Mouse (Mus musculus): Measurements from ENCODE around the gene Duox2. TPM values are rescaled to one million over a fixed set of nuclear protein-coding genes. Genes with fewer than 3 reads are reported as not detected.

Gene Duox2
- polyA plus RNA-seq, 1 experiment from 2014 or later = 0.03 TPM

GRCm38 (mm10) chr2:122306184-122306583, 7.9 kb upstream of the Duox2 start:
- peak; percentile 32; the same call in 1 of the 2 replicates for ATAC-seq

GRCm38 (mm10) chr2:122305097-122305892, 7.0 kb upstream of the Duox2 start:
- ATAC-seq = no peak
- WGBS = 86% methylated on average over 16 of the region's 16 CpGs
- H3K9me3 ChIP-seq (ENCODE audit: control insufficient read depth, low read length) = no peaks in the 10 kb centered on the region

More at GRCm38 (mm10) chr2:122306184-122306583, 7.9 kb upstream of the Duox2 start:
- H3K27me3 ChIP-seq (replicated peaks; ENCODE audit: control insufficient read depth, insufficient read depth, low read length) = peaks cover 4% of the 10 kb centered on the region; the same call in 1 of the 2 replicates
- 37% methylated on average over 4 of the region's 4 CpGs for WGBS
- no peak overlapping the region for H3K9ac ChIP-seq (ENCODE audit: low read depth, low read length)
- H3K4me2 ChIP-seq (ENCODE audit: low read length) = no peak overlapping the region
- no peak overlapping the region for H3K4me3 ChIP-seq (ENCODE audit: low read length)
- no peaks in the 10 kb centered on the region for H3K9me3 ChIP-seq (ENCODE audit: control insufficient read depth, low read length)
- H3K27ac ChIP-seq (ENCODE audit: low read depth, low read length) = no peak overlapping the region
- H3K36me3 ChIP-seq (ENCODE audit: control insufficient read depth, insufficient read depth, low read length) = no peaks in the 10 kb centered on the region
- H3K4me1 ChIP-seq (ENCODE audit: control insufficient read depth, insufficient read depth, low read depth, low read length) = peaks cover 12% of the 10 kb centered on the region

GRCm38 (mm10) chr2:122304544-122304943, 6.3 kb upstream of the Duox2 start:
- WGBS = 91% methylated on average over 6 of the region's 6 CpGs
- Histone ChIP-seq H3K9ac (ENCODE audit: low read depth, low read length) (no peak overlapping the region), H3K9me3 (ENCODE audit: control insufficient read depth, low read length) (no peaks in the 10 kb centered on the region), H3K4me3 (ENCODE audit: low read length) (no peak overlapping the region), H3K27ac (ENCODE audit: low read depth, low read length) (no peak overlapping the region), H3K4me1 (ENCODE audit: control insufficient read depth, insufficient read depth, low read depth, low read length) (peaks cover 19% of the 10 kb centered on the region), H3K27me3 (replicated peaks; ENCODE audit: control insufficient read depth, insufficient read depth, low read length) (peaks cover 13% of the 10 kb centered on the region), H3K36me3 (ENCODE audit: control insufficient read depth, insufficient read depth, low read length) (no peaks in the 10 kb centered on the region), H3K4me2 (ENCODE audit: low read length) (no peak overlapping the region)
- no peak for ATAC-seq

More at GRCm38 (mm10) chr2:122305097-122305892, 7.0 kb upstream of the Duox2 start:
- Histone ChIP-seq H3K4me2 (ENCODE audit: low read length) (no peak overlapping the region), H3K27me3 (replicated peaks; ENCODE audit: control insufficient read depth, insufficient read depth, low read length) (peaks cover 7% of the 10 kb centered on the region), H3K27ac (ENCODE audit: low read depth, low read length) (no peak overlapping the region), H3K4me1 (ENCODE audit: control insufficient read depth, insufficient read depth, low read depth, low read length) (peaks cover 19% of the 10 kb centered on the region), H3K9ac (ENCODE audit: low read depth, low read length) (no peak overlapping the region), H3K36me3 (ENCODE audit: control insufficient read depth, insufficient read depth, low read length) (no peaks in the 10 kb centered on the region), H3K4me3 (ENCODE audit: low read length) (no peak overlapping the region)

GRCm38 (mm10) chr2:122302574-122303241, 4.5 kb upstream of the Duox2 start:
- WGBS = 16% methylated on average over 9 of the region's 9 CpGs

GRCm38 (mm10) chr2:122301921-122302573, 3.8 kb upstream of the Duox2 start:
- Histone ChIP-seq H3K27me3 (replicated peaks; ENCODE audit: control insufficient read depth, insufficient read depth, low read length) (peaks cover 28% of the 10 kb centered on the region), H3K36me3 (ENCODE audit: control insufficient read depth, insufficient read depth, low read length) (no peaks in the 10 kb centered on the region), H3K27ac (ENCODE audit: low read depth, low read length) (no peak overlapping the region), H3K4me1 (ENCODE audit: control insufficient read depth, insufficient read depth, low read depth, low read length) (peaks cover 39% of the 10 kb centered on the region), H3K4me2 (ENCODE audit: low read length) (peak overlapping the region; percentile 94), H3K4me3 (ENCODE audit: low read length) (peak overlapping the region; percentile 49), H3K9ac (ENCODE audit: low read depth, low read length) (peak overlapping the region; percentile 66), H3K9me3 (ENCODE audit: control insufficient read depth, low read length) (no peaks in the 10 kb centered on the region)
- WGBS = 6% methylated on average over 23 of the region's 23 CpGs
- no peak for ATAC-seq

More at GRCm38 (mm10) chr2:122302574-122303241, 4.5 kb upstream of the Duox2 start:
- no peaks in the 10 kb centered on the region for H3K36me3 ChIP-seq (ENCODE audit: control insufficient read depth, insufficient read depth, low read length)
- no peak overlapping the region for H3K27ac ChIP-seq (ENCODE audit: low read depth, low read length)
- peak; percentile 67; the same call in 1 of the 2 replicates for ATAC-seq
- H3K9me3 ChIP-seq (ENCODE audit: control insufficient read depth, low read length) = no peaks in the 10 kb centered on the region
- peaks cover 33% of the 10 kb centered on the region for H3K4me1 ChIP-seq (ENCODE audit: control insufficient read depth, insufficient read depth, low read depth, low read length)
- H3K27me3 ChIP-seq (replicated peaks; ENCODE audit: control insufficient read depth, insufficient read depth, low read length) = peaks cover 24% of the 10 kb centered on the region
- H3K4me2 ChIP-seq (ENCODE audit: low read length) = peak overlapping the region; percentile 94; the same call in 1 of the 2 replicates
- H3K9ac ChIP-seq (ENCODE audit: low read depth, low read length) = no peak overlapping the region
- H3K4me3 ChIP-seq (ENCODE audit: low read length) = no peak overlapping the region

- ATAC-seq = peak; percentile 60
- peaks cover 28% of the 10 kb centered on the region for H3K27me3 ChIP-seq (replicated peaks; ENCODE audit: control insufficient read depth, insufficient read depth, low read length)
- peak overlapping the region; percentile 49 for H3K4me3 ChIP-seq (ENCODE audit: low read length)
- H3K9me3 ChIP-seq (ENCODE audit: control insufficient read depth, low read length) = no peaks in the 10 kb centered on the region
- H3K36me3 ChIP-seq (ENCODE audit: control insufficient read depth, insufficient read depth, low read length) = no peaks in the 10 kb centered on the region
- H3K4me2 ChIP-seq (ENCODE audit: low read length) = peak overlapping the region; percentile 94
- H3K4me1 ChIP-seq (ENCODE audit: control insufficient read depth, insufficient read depth, low read depth, low read length) = peaks cover 39% of the 10 kb centered on the region
- WGBS = under 1% methylated on average over 47 of the region's 48 CpGs
- peak overlapping the region; percentile 66 for H3K9ac ChIP-seq (ENCODE audit: low read depth, low read length)
- no peak overlapping the region for H3K27ac ChIP-seq (ENCODE audit: low read depth, low read length)
Measured at GRCm38 (mm10) chr2:122301081-122301920, 3.1 kb upstream of the Duox2 start.

GRCm38 (mm10) chr2:122300656-122301020, 2.4 kb upstream of the Duox2 start:
- 3% methylated on average over 14 of the region's 14 CpGs for WGBS
- no peaks in the 10 kb centered on the region for H3K9me3 ChIP-seq (ENCODE audit: control insufficient read depth, low read length)
- H3K4me1 ChIP-seq (ENCODE audit: control insufficient read depth, insufficient read depth, low read depth, low read length) = peaks cover 39% of the 10 kb centered on the region
- H3K9ac ChIP-seq (ENCODE audit: low read depth, low read length) = no peak overlapping the region
- no peak overlapping the region for H3K27ac ChIP-seq (ENCODE audit: low read depth, low read length)
- ATAC-seq = no peak
- H3K36me3 ChIP-seq (ENCODE audit: control insufficient read depth, insufficient read depth, low read length) = no peaks in the 10 kb centered on the region
- H3K4me2 ChIP-seq (ENCODE audit: low read length) = peak overlapping the region; percentile 94
- H3K4me3 ChIP-seq (ENCODE audit: low read length) = no peak overlapping the region; the same call in 1 of the 2 replicates
- H3K27me3 ChIP-seq (replicated peaks; ENCODE audit: control insufficient read depth, insufficient read depth, low read length) = peaks cover 29% of the 10 kb centered on the region

GRCm38 (mm10) chr2:122299911-122300655, 1.8 kb upstream of the Duox2 start:
- no peak for ATAC-seq
- H3K27ac ChIP-seq (ENCODE audit: low read depth, low read length) = no peak overlapping the region
- H3K9me3 ChIP-seq (ENCODE audit: control insufficient read depth, low read length) = no peaks in the 10 kb centered on the region
- 8% methylated on average over 14 of the region's 14 CpGs for WGBS
- H3K27me3 ChIP-seq (replicated peaks; ENCODE audit: control insufficient read depth, insufficient read depth, low read length) = peaks cover 35% of the 10 kb centered on the region
- H3K4me3 ChIP-seq (ENCODE audit: low read length) = no peak overlapping the region
- no peak overlapping the region; the same call in 1 of the 2 replicates for H3K4me2 ChIP-seq (ENCODE audit: low read length)
- H3K36me3 ChIP-seq (ENCODE audit: control insufficient read depth, insufficient read depth, low read length) = no peaks in the 10 kb centered on the region
- peaks cover 39% of the 10 kb centered on the region for H3K4me1 ChIP-seq (ENCODE audit: control insufficient read depth, insufficient read depth, low read depth, low read length)
- no peak overlapping the region for H3K9ac ChIP-seq (ENCODE audit: low read depth, low read length)

All from hindbrain, embryonic 16.5 days (tissue).